ENCODE assay signal across 9 mouse cellular contexts in genomic region chr16:21644066-21644561, GRCm38 (mm10). TPM values are rescaled to one million over a fixed set of nuclear protein-coding genes. Genes with fewer than 3 reads are reported as not detected.
DNase-seq lines count a peak whose midpoint lies in the region; ATAC-seq lines count a peak whose summit lies in the region.
"Had no signal": no experiment of that assay in that cellular context is flagged by ENCODE, and none has a peak within 500 bp of the region (broad histone marks: within the 10 kb centered on the region; RNA-seq: fewer than 3 reads in every experiment).

No protein-coding gene starts in this region.

- 0 out of 2 replicates have a peak, but pooled peaks cover 14% of the 10 kb centered on the region for H3K36me3 ChIP-seq in hindbrain, embryonic 14.5 days (replicated peaks; ENCODE audit: control insufficient read depth, insufficient read depth)
- H3K36me3 ChIP-seq in limb, embryonic 11.5 days (ENCODE audit: control insufficient read depth, insufficient read depth, low read length), result no peaks in the 10 kb centered on the region
- H3K36me3 ChIP-seq in midbrain, embryonic 13.5 days, result peaks cover 46% of the 10 kb centered on the region

- peaks cover 10% of the 10 kb centered on the region; the same call in 1 of the 2 replicates for H3K4me1 ChIP-seq in hindbrain, embryonic 14.5 days (replicated peaks; ENCODE audit: control insufficient read depth, insufficient read depth, low read length)
- H3K4me1 ChIP-seq in limb, embryonic 11.5 days (ENCODE audit: control insufficient read depth, insufficient read depth, low read length), result 0 out of 2 replicates have a peak, but pooled peaks cover 4% of the 10 kb centered on the region
- H3K4me1 ChIP-seq in midbrain, embryonic 13.5 days (replicated peaks), result peaks cover 24% of the 10 kb centered on the region

- WGBS in hindbrain, embryonic 14.5 days, result 48% methylated on average over 17 of the region's 17 CpGs
- 37% methylated on average over 17 of the region's 17 CpGs for WGBS in limb, embryonic 11.5 days
- WGBS in midbrain, embryonic 13.5 days, result 44% methylated on average over 17 of the region's 17 CpGs

- H3K9ac ChIP-seq in hindbrain, embryonic 14.5 days, result peak overlapping the region; percentile 14; the same call in 1 of the 2 replicates
- H3K9ac ChIP-seq in limb, embryonic 11.5 days (ENCODE audit: low read length), result peak overlapping the region; percentile 40; the same call in 1 of the 2 replicates
- H3K9ac ChIP-seq in midbrain, embryonic 13.5 days (replicated peaks), result no peak overlapping the region; the same call in 1 of the 2 replicates

- H3K4me3 ChIP-seq in hindbrain, embryonic 14.5 days (replicated peaks; ENCODE audit: low read length), result no peak overlapping the region
- H3K4me3 ChIP-seq in limb, embryonic 11.5 days (ENCODE audit: low read depth, low read length), result no peak overlapping the region
- H3K4me3 ChIP-seq in midbrain, embryonic 13.5 days (replicated peaks), result no peak overlapping the region

- no peak for ATAC-seq in hindbrain, embryonic 14.5 days (ENCODE audit: low FRiP score)
- peak; percentile 70; the same call in 1 of the 2 replicates for ATAC-seq in limb, embryonic 11.5 days (ENCODE audit: insufficient number of reproducible peaks, low FRiP score, low TSS enrichment, low read depth)
- peak; percentile 59 for ATAC-seq in midbrain, embryonic 13.5 days
- ATAC-seq: Patski had no signal

- peak; percentile 53 for DNase-seq in right cerebral cortex, adult 18-20 months
- DNase-seq in right cerebral cortex, postnatal 4 days, result no peak
- DNase-seq in gastrocnemius, adult 18-20 months (ENCODE audit: low spot score), result peak; percentile 63
- DNase-seq in hindbrain, embryonic 14.5 days (ENCODE audit: low spot score), result no peak
- DNase-seq in limb, embryonic 11.5 days (ENCODE audit: low spot score), result peak; percentile 39
- DNase-seq in thymus, postnatal 4 days, result peak; percentile 41
- DNase-seq in natural killer cell, adult 2 months (ENCODE audit: low spot score in 2 of 2), result no peak

- H3K27ac ChIP-seq in hindbrain, embryonic 14.5 days, result peak overlapping the region; percentile 6
- no peak overlapping the region for H3K27ac ChIP-seq in limb, embryonic 11.5 days (replicated peaks; ENCODE audit: low read depth, low read length)
- peak overlapping the region; percentile 74 for H3K27ac ChIP-seq in midbrain, embryonic 13.5 days

- no peaks in the 10 kb centered on the region for H3K9me3 ChIP-seq in hindbrain, embryonic 14.5 days (ENCODE audit: control insufficient read depth, low read length)
- no peaks in the 10 kb centered on the region for H3K9me3 ChIP-seq in limb, embryonic 11.5 days (ENCODE audit: control insufficient read depth, low read length)
- H3K9me3 ChIP-seq in midbrain, embryonic 13.5 days, result no peaks in the 10 kb centered on the region

- no peak overlapping the region for H3K4me2 ChIP-seq in hindbrain, embryonic 14.5 days (replicated peaks)
- H3K4me2 ChIP-seq in limb, embryonic 11.5 days (ENCODE audit: low read depth, severe bottlenecking), result peak overlapping the region; percentile 17; the same call in 1 of the 2 replicates
- no peak overlapping the region for H3K4me2 ChIP-seq in midbrain, embryonic 13.5 days (replicated peaks)

- no peaks in the 10 kb centered on the region for H3K27me3 ChIP-seq in hindbrain, embryonic 14.5 days (ENCODE audit: control insufficient read depth, insufficient read depth, low read length)
- no peaks in the 10 kb centered on the region for H3K27me3 ChIP-seq in limb, embryonic 11.5 days (ENCODE audit: control insufficient read depth, insufficient read depth, low read length)
- no peaks in the 10 kb centered on the region for H3K27me3 ChIP-seq in midbrain, embryonic 13.5 days
- H3K27me3 ChIP-seq: Patski had no signal

RNA-seq across cellular contexts. Expression of gene 2510009E07Rik, which starts 50.4 kb away (rescaled TPM):
- 10 to 100 TPM; 26.9 to 29.7 TPM for total RNA-seq in gastrocnemius, adult 18-20 months (2021)
- polyA plus RNA-seq in hindbrain, embryonic 14.5 days (2014; fragmentation: Nextera tagmentation; extraction: Ambion mirVana), result 45.4 and 50.6 TPM in 2 replicates
- polyA plus RNA-seq in limb, embryonic 11.5 days (2014; fragmentation: Nextera tagmentation; extraction: Ambion mirVana), result 8.2 and 9.7 TPM in 2 replicates
- polyA plus RNA-seq in midbrain, embryonic 13.5 days (2015; fragmentation: Nextera tagmentation; extraction: Ambion mirVana), result 76.4 and 91.1 TPM in 2 replicates

Comparison
In these comparisons a context has a peak if more than half of its experiments do, and no peak if none do; other contexts are left out.
1. DNase-seq: peak in right cerebral cortex, adult 18-20 months (single experiment), gastrocnemius, adult 18-20 months (single experiment), limb, embryonic 11.5 days (single experiment) and thymus, postnatal 4 days (single experiment); none in right cerebral cortex, postnatal 4 days (single experiment), hindbrain, embryonic 14.5 days (single experiment) and natural killer cell, adult 2 months (0 of 2).